Mouse (Mus musculus): ENCODE measurements around the gene Hectd4. TPM values are rescaled to one million over a fixed set of nuclear protein-coding genes. Genes with fewer than 3 reads are reported as not detected.

The Hectd4 gene
- 100 to 1,000 TPM; 163 to 164 TPM for total RNA-seq (2021)
- long read RNA-seq, experiment 1, partial matches to known transcripts, result 88 of 90 reads
- long read RNA-seq, experiment 1, other reads (novel, unspliced or antisense), result 2 of 90 reads
- long read RNA-seq, experiment 2, partial matches to known transcripts, result 40 of 54 reads
- long read RNA-seq, experiment 2, other reads (novel, unspliced or antisense), result 14 of 54 reads

- peak; percentile 95 to 98 for DNase-seq (ENCODE audit: low spot score in 2 of 2)
These were observed at the start of gene Hectd4 for GRCm38 (mm10) chr5:121219980-121220731. Gene Hectd4 (plus strand): TSS chr5:121220219.

GRCm38 (mm10) chr5:121172835-121173234, 47.2 kb upstream of the Hectd4 start:
- DNase-seq (ENCODE audit: low spot score in 2 of 2), result no peak

- no peak for DNase-seq (ENCODE audit: low spot score in 2 of 2)
These were observed 40.8 kb upstream of the Hectd4 start for GRCm38 (mm10) chr5:121179077-121179857.

GRCm38 (mm10) chr5:121183269-121183668, 36.8 kb upstream of the Hectd4 start:
- no peak for DNase-seq (ENCODE audit: low spot score in 2 of 2)

GRCm38 (mm10) chr5:121184375-121184774, 35.6 kb upstream of the Hectd4 start:
- DNase-seq (ENCODE audit: low spot score in 2 of 2), result no peak

- DNase-seq (ENCODE audit: low spot score in 2 of 2), result no peak
These were observed 35.0 kb upstream of the Hectd4 start for GRCm38 (mm10) chr5:121184945-121185551.

- DNase-seq (ENCODE audit: low spot score in 2 of 2), result peak; percentile 18 to 44
These were observed 32.4 kb upstream of the Hectd4 start for GRCm38 (mm10) chr5:121187580-121188001.

- DNase-seq (ENCODE audit: low spot score in 2 of 2), result no peak
These were observed 31.8 kb upstream of the Hectd4 start for GRCm38 (mm10) chr5:121188265-121188664.

- peak in 1 of 2 experiments; percentile 36 for DNase-seq (ENCODE audit: low spot score in 2 of 2)
These were observed 30.8 kb upstream of the Hectd4 start for GRCm38 (mm10) chr5:121189182-121189581.

GRCm38 (mm10) chr5:121190210-121190835, 29.7 kb upstream of the Hectd4 start:
- no peak for DNase-seq (ENCODE audit: low spot score in 2 of 2)

- DNase-seq (ENCODE audit: low spot score in 2 of 2), result peak; percentile 76 to 88
These were observed 29.0 kb upstream of the Hectd4 start, which contains the start of gene Ptpn11 for GRCm38 (mm10) chr5:121190836-121191583. Gene Ptpn11 (minus strand): TSS chr5:121191397.

- DNase-seq (ENCODE audit: low spot score in 2 of 2), result no peak
These were observed 28.5 kb upstream of the Hectd4 start for GRCm38 (mm10) chr5:121191584-121191906.

- no peak for DNase-seq (ENCODE audit: low spot score in 2 of 2)
These were observed 25.8 kb upstream of the Hectd4 start for GRCm38 (mm10) chr5:121194173-121194572.

- DNase-seq (ENCODE audit: low spot score in 2 of 2), result no peak
These were observed 23.3 kb upstream of the Hectd4 start for GRCm38 (mm10) chr5:121196764-121197163.

GRCm38 (mm10) chr5:121197337-121197736, 22.7 kb upstream of the Hectd4 start:
- no peak for DNase-seq (ENCODE audit: low spot score in 2 of 2)

- DNase-seq (ENCODE audit: low spot score in 2 of 2), result no peak
These were observed 21.6 kb upstream of the Hectd4 start for GRCm38 (mm10) chr5:121198376-121198775.

- no peak for DNase-seq (ENCODE audit: low spot score in 2 of 2)
These were observed 18.3 kb upstream of the Hectd4 start for GRCm38 (mm10) chr5:121201739-121202138.

- no peak for DNase-seq (ENCODE audit: low spot score in 2 of 2)
These were observed 17.6 kb upstream of the Hectd4 start for GRCm38 (mm10) chr5:121202467-121202866.

- peak; percentile 69 to 76 for DNase-seq (ENCODE audit: low spot score in 2 of 2)
These were observed 15.6 kb upstream of the Hectd4 start, which contains the start of gene Rpl6 for GRCm38 (mm10) chr5:121204132-121205089. Gene Rpl6 (plus strand): TSS chr5:121204481.
